Mouse (Mus musculus): ENCODE measurements around the gene Fkbp3.
A peak's percentile ranks its signal among the peaks of the same experiment; 100 is the strongest.

The Fkbp3 gene

DNA sequence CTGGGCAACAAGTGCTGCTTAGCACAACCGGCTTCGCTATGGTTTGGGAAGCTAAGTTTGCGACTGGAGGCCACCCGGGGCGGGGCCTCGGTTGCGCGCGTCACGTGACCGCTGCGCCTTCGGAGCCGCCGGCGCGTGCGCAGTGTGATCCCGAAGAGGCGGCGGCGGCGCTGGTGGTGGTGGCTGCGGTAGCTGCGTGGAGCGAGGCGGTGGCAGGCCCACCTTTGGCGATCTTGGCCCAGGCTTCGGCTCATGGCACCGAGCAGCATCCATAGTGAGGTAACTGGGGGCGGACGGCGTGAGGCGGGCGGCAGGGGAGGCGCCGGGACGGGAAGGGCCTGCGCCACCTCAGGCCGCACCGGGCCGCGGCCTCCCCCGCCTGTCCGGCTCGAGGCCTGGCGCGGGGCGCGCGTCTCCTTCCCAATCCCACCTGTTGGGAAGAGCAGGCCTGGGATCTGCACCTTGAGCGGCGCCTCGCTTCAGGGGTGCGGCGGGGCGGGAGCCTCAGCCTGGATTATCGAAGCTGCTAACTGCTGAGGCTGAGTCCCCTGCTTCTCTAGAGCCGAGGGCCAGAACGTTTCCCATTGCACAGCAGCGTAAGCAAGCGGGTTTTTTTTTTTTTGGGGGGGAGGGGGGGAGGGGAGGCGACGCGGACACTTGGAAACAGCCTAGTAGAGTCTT lies 37.5 kb downstream of the Fkbp3 start, which contains the start of gene Prpf39:
Prpf39 (plus strand) TSS at position 144 of the 681 bp plus-strand sequence.
- DNase-seq (ENCODE audit: extremely low read depth, insufficient read length, low spot score) = peak; percentile 88

DNA sequence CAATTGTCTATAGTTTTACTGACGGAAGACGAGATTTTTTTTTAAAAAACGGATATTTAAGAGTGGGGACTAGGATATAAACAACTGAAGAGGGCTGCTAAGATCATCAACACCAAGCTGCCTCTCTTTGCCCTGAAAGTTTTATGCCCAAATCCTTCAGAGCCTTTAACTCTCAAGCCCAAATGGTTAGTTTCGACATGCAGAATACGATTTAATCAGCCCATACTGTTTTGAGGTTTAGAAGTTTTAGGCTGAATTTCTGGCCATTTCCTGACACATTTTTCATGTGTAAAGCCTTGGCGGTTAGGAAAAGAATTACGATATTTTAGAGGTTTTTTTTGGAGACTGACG lies 38.0 kb downstream of the Fkbp3 start:
- DNase-seq (ENCODE audit: extremely low read depth, insufficient read length, low spot score) = no peak

DNA sequence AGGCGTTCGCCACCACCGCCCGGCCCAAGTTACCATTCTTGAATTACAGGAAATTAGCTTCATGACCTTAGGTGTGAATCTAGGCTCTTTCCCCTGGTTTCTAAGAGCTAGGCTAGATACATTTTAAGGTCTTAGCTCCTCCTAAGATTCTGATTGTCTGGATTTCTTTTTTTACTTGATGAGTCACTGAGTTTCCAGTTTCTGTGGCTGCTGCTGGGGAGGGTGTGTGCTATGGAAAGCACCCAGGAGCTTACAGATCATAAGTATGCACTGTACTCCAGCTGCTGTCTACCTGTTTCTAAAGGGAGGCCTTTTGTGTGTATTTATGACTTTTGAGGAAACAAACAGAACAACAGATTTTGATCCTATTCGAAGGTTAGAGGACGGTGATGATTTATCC lies 51.0 kb downstream of the Fkbp3 start:
- DNase-seq (ENCODE audit: extremely low read depth, insufficient read length, low spot score) = no peak
